Comparison of ENCODE assay signal across 8 mouse cellular contexts in the genomic region with DNA sequence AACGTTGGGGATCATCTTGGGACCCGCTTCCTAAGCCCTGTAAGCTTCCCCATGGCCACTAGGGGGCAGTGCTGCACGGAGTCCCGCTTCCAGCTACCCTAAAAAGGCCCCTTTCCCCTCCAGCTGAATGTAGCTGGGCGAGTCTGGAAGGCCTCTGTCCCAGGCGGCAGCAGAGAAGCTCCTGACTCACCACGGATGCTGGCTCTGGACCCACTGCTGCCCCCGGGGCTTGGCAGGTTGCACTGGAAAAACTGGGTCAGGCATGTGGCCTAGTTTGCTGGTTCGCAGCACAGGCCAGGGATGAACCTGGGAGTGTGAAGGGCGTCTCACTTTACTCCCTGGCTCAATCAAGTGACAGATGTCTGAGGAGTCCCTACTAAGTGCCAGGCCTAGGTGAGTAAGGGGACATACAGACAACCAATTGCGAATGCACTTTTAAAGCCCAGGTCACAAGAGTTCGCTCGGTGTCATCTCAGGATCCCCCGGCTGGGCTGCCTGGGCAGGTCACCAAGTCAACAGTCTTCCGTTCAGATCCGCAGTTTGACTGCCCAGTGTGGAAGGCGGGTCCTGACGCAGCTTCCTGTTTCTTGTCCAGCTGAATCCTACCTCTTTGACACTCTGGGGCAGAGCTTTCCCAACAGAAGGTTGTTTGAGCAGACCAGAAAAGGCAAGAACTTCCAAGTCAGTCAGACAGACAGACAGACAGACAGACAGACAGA. TPM values are rescaled to one million over a fixed set of nuclear protein-coding genes. Genes with fewer than 3 reads are reported as not detected.
DNase-seq lines count a peak whose midpoint lies in the region; ATAC-seq and TF ChIP-seq lines count a peak whose summit lies in the region.

No protein-coding gene starts in this region.

- H3K9ac ChIP-seq in hindbrain, postnatal 0 days (replicated peaks; ENCODE audit: low read length): no peak overlapping the region

- intact Hi-C loops in left cerebral cortex, adult 2 months (cut with DNase I): loop anchor here (1.0 to 2.0 kb wide), 3 partner anchors 64 to 174 kb away; a partner anchor contains a TSS

- peak; percentile 67 for DNase-seq in T-cell, adult 2 months (ENCODE audit: low spot score)
- DNase-seq in cerebellum, postnatal 25 days: peak; percentile 88 to 91
- DNase-seq in gastrocnemius, adult 18-20 months (ENCODE audit: low spot score): peak; percentile 98
- peak; percentile 88 for DNase-seq in hindbrain, postnatal 0 days (ENCODE audit: low spot score)
- peak; percentile 63 to 68 for DNase-seq in left cerebral cortex, adult 2 months (ENCODE audit: extremely low spot score in 1 of 2, low spot score in 2 of 2)
- DNase-seq in right cerebral cortex, adult 18-20 months: peak; percentile 72
- peak; percentile 72 for DNase-seq in urinary bladder, postnatal 10 days (ENCODE audit: low spot score)

- 37% methylated on average over 18 of the region's 18 CpGs for WGBS in hindbrain, postnatal 0 days

- no peak overlapping the region for H3K27ac ChIP-seq in hindbrain, postnatal 0 days
- H3K27ac ChIP-seq in left cerebral cortex, adult 2 months: peak overlapping the region; percentile 55; the same call in 1 of the 2 replicates

- no peak overlapping the region for H3K4me2 ChIP-seq in hindbrain, postnatal 0 days (ENCODE audit: low read depth, low read length)

- 0 out of 2 replicates have a peak, but pooled peaks cover 5% of the 10 kb centered on the region for H3K4me1 ChIP-seq in hindbrain, postnatal 0 days (ENCODE audit: insufficient read depth, low read length)

- peak; percentile 95 for TF ChIP-seq CTCF in hindbrain, postnatal 0 days (IDR thresholded peaks at IDR 0.05; ENCODE audit: low read depth)
- TF ChIP-seq CTCF in left cerebral cortex, adult 2 months (IDR thresholded peaks at IDR 0.05): peak; percentile 95

- H3K27me3 ChIP-seq in hindbrain, postnatal 0 days (ENCODE audit: insufficient read depth, low read length): no peaks in the 10 kb centered on the region

- H3K4me3 ChIP-seq in hindbrain, postnatal 0 days (ENCODE audit: low read length): no peak overlapping the region
- no peak overlapping the region for H3K4me3 ChIP-seq in left cerebral cortex, adult 2 months

- ATAC-seq in hindbrain, postnatal 0 days: peak; percentile 90
- ATAC-seq in megakaryocyte, adult 5-6 weeks (ENCODE audit: poor library complexity, severe bottlenecking): peak; percentile 90

- H3K9me3 ChIP-seq in hindbrain, postnatal 0 days (ENCODE audit: low read length): no peaks in the 10 kb centered on the region

- H3K36me3 ChIP-seq in hindbrain, postnatal 0 days (ENCODE audit: insufficient read depth, low read length): no peaks in the 10 kb centered on the region

RNA-seq across cellular contexts. Expression of a gene that starts 29.8 kb away (rescaled TPM):
- total RNA-seq in gastrocnemius, adult 18-20 months (2021): 10 to 100 TPM in 1 of 2 experiments, 1 to 10 TPM in 1; 6.7 to 10.3 TPM
- total RNA-seq in hindbrain, postnatal 0 days (2014; rRNA removed): 202 and 216 TPM in 2 replicates
- 202 and 245 TPM in 2 replicates for polyA plus RNA-seq in hindbrain, postnatal 0 days (2015; fragmentation: Nextera tagmentation; extraction: Ambion mirVana)
- 10 to 100 TPM; 85.9 to 87.5 TPM for total RNA-seq in left cerebral cortex, adult 2 months (2021)
- 246 and 264 TPM in 2 replicates for total RNA-seq in megakaryocyte, adult 5-6 weeks (2015)
- total RNA-seq in megakaryocyte, adult 5-6 weeks (2017): 158 and 170 TPM in 2 replicates

Comparison
In these comparisons a context has a peak if more than half of its experiments do, and no peak if none do; other contexts are left out.
1. RNA of a gene that starts 29.8 kb away (total RNA-seq): 158 to 264 TPM in megakaryocyte, adult 5-6 weeks, 202 to 216 TPM in hindbrain, postnatal 0 days and 85.9 to 87.5 TPM in left cerebral cortex, adult 2 months; 6.7 to 10.3 TPM in gastrocnemius, adult 18-20 months; every median in the first group is over 4 times any median in the second.
2. Peak in every context shown above with its lines, with median percentiles within 50 percentile points of each other: DNase-seq.